Mouse (Mus musculus) heart, adult 2 months (tissue): ENCODE measurements around the gene Nuak2. TPM values are rescaled to one million over a fixed set of nuclear protein-coding genes. Genes with fewer than 3 reads are reported as not detected.

Experiments
- DNase-seq, 2 experiments: peaks; one replicate each; pipeline ENCODE4 v3.0.0; 2021
- H3K27ac ChIP-seq: fragments of 200-600 bp; 2 replicates; pipeline ENCODE4 v1.8.1; 2022
- H3K27me3 ChIP-seq: fragments of 200-500 bp; 2 replicates; pipeline ENCODE4 v1.6.1; 2012; ENCODE audit warnings: mild to moderate bottlenecking, low read length, inconsistent platforms, mixed read lengths; ENCODE audit not compliant: control insufficient read depth, insufficient read depth
- H3K36me3 ChIP-seq: fragments of 200-500 bp; 2 replicates; pipeline ENCODE4 v1.6.1; 2012; ENCODE audit warnings: low read length, inconsistent platforms; ENCODE audit not compliant: control insufficient read depth, insufficient read depth
- H3K4me1 ChIP-seq: fragments of 200-500 bp; 2 replicates; pipeline ENCODE4 v1.6.1; 2011; ENCODE audit warnings: low read length; ENCODE audit not compliant: control insufficient read depth, insufficient read depth
- H3K4me3 ChIP-seq: fragments of 200-600 bp; 2 replicates; pipeline ENCODE4 v1.8.1; 2022
- H3K79me2 ChIP-seq: fragments of 200-500 bp; replicated peaks from 2 replicates; pipeline ENCODE4 v1.6.1; 2012; ENCODE audit warnings: mild to moderate bottlenecking, inconsistent platforms, low read length, moderate library complexity, mixed read lengths; ENCODE audit not compliant: control insufficient read depth, insufficient read depth
- H3K9ac ChIP-seq: fragments of 200-500 bp; 2 replicates; pipeline ENCODE4 v1.6.1; 2012; ENCODE audit warnings: low read depth, mild to moderate bottlenecking, control low read depth, inconsistent platforms, low read length, mixed read lengths
- CTCF ChIP-seq: fragments of 200-600 bp; IDR thresholded peaks from 2 replicates; pipeline ENCODE4 v1.8.1; 2022; ENCODE audit warnings: antibody characterized with exemption, mild to moderate bottlenecking, moderate library complexity
- EP300 ChIP-seq: fragments of 200-500 bp; IDR thresholded peaks from 2 replicates; pipeline ENCODE4 v1.6.1; 2011; ENCODE audit warnings: low read depth, low read length, control low read depth; ENCODE audit not compliant: insufficient read depth
- POLR2A ChIP-seq: fragments of 200-500 bp; IDR thresholded peaks from 2 replicates; pipeline ENCODE4 v1.6.1; 2011; ENCODE audit warnings: mild to moderate bottlenecking, low read depth, low read length, control low read depth; ENCODE audit not compliant: insufficient read depth
- WGBS: fragments of 180-500 bp; shearing (Covaris S2); methylation state at CpG from one replicate; pipeline ENCODE4 v1.1.7; 2018; 5-methylcytosine and 5-hydroxymethylcytosine counted together
- intact Hi-C: fragments of 180-260 bp; cut with DNase I; formaldehyde crosslinking; loops from one replicate; pipeline ENCODE4 v1.15.1; 2025
- long read RNA-seq: library from polyadenylated mRNA; stranded (forward); transcript quantifications from one replicate; pipeline ENCODE4 v2.0.0, GENCODE M21; 2021
- polyA plus RNA-seq: library from polyadenylated mRNA; depleted of rRNA; stranded (reverse); fragments of >200 nt; gene quantifications from 2 replicates; pipeline ENCODE4 v1.2.3, GENCODE M21; 2012; rRNA removed
- total RNA-seq, 2 experiments: library from RNA; stranded (reverse); gene quantifications; 2 replicates each; pipeline ENCODE4 v1.2.3; 2021

Nuak2 gene
- total RNA-seq (1 to 10 TPM; 4.1 to 4.3 TPM), polyA plus RNA-seq (2.8 and 4.0 TPM in 2 replicates)
- long read RNA-seq, partial matches to known transcripts, result 0 of 3 reads
- long read RNA-seq, other reads (novel, unspliced or antisense), result 0 of 3 reads

GRCm38 (mm10) chr1:132315889-132316624 lies at the start of gene Nuak2:
Nuak2 (plus strand) TSS chr1:132316126.
- Histone ChIP-seq H3K4me1 (peaks cover 10% of the 10 kb centered on the region), H3K79me2 (peaks cover 1% of the 10 kb centered on the region; the same call in 1 of the 2 replicates), H3K9ac (peak within 1 kb of the TSS; percentile 78), H3K4me3 (peak within 1 kb of the TSS; percentile 66), H3K27ac (peak within 1 kb of the TSS; percentile 67), H3K36me3 (peaks cover 2% of the 10 kb centered on the region; the same call in 1 of the 2 replicates), H3K27me3 (no peaks in the 10 kb centered on the region)
- DNase-seq, result peak; percentile 92 to 94
- intact Hi-C loops, result no loop called here
- no peak for TF ChIP-seq EP300
- no peak for TF ChIP-seq CTCF
- TF ChIP-seq POLR2A, result peak; percentile 83
- under 1% methylated on average over 67 of the region's 67 CpGs for WGBS

- Histone ChIP-seq H3K79me2 (no peaks in the 10 kb centered on the region), H3K27me3 (no peaks in the 10 kb centered on the region), H3K27ac (no peak overlapping the region), H3K4me3 (no peak overlapping the region), H3K4me1 (no peaks in the 10 kb centered on the region), H3K9ac (no peak overlapping the region), H3K36me3 (no peaks in the 10 kb centered on the region)
- intact Hi-C loops, result no loop called here
- TF ChIP-seq CTCF (no peak), EP300 (no peak), POLR2A (no peak)
- DNase-seq, result no peak
- WGBS, result 29% methylated on average over 8 of the region's 8 CpGs
Measured at GRCm38 (mm10) chr1:132266791-132267557, 49.0 kb upstream of the Nuak2 start.

- TF ChIP-seq POLR2A (no peak), EP300 (no peak), CTCF (no peak)
- Histone ChIP-seq H3K27ac (no peak overlapping the region), H3K27me3 (no peaks in the 10 kb centered on the region), H3K79me2 (no peaks in the 10 kb centered on the region), H3K4me1 (no peaks in the 10 kb centered on the region), H3K4me3 (no peak overlapping the region), H3K36me3 (no peaks in the 10 kb centered on the region), H3K9ac (no peak overlapping the region)
- intact Hi-C loops, result no loop called here
- DNase-seq, result no peak
- 83% methylated on average over 2 of the region's 2 CpGs for WGBS
Measured at GRCm38 (mm10) chr1:132267959-132268358, 48.0 kb upstream of the Nuak2 start.

- no peak for DNase-seq
- Histone ChIP-seq H3K27ac (no peak overlapping the region), H3K4me1 (no peaks in the 10 kb centered on the region), H3K36me3 (no peaks in the 10 kb centered on the region), H3K79me2 (no peaks in the 10 kb centered on the region), H3K9ac (no peak overlapping the region), H3K4me3 (no peak overlapping the region), H3K27me3 (no peaks in the 10 kb centered on the region)
- 69% methylated on average over 7 of the region's 7 CpGs for WGBS
- intact Hi-C loops, result no loop called here
- no peak for TF ChIP-seq CTCF
Measured at GRCm38 (mm10) chr1:132268418-132269060, 47.4 kb upstream of the Nuak2 start.

GRCm38 (mm10) chr1:132271237-132271636 lies 44.7 kb upstream of the Nuak2 start:
- DNase-seq, result no peak
- H3K4me1 ChIP-seq, result no peaks in the 10 kb centered on the region
- WGBS, result 84% methylated on average over 3 of the region's 3 CpGs
- H3K4me3 ChIP-seq, result no peak overlapping the region
- intact Hi-C loops, result no loop called here
- no peak for TF ChIP-seq POLR2A
- no peak overlapping the region for H3K9ac ChIP-seq
- no peaks in the 10 kb centered on the region for H3K79me2 ChIP-seq
- H3K27ac ChIP-seq, result no peak overlapping the region
- no peaks in the 10 kb centered on the region for H3K27me3 ChIP-seq
- H3K36me3 ChIP-seq, result no peaks in the 10 kb centered on the region

GRCm38 (mm10) chr1:132276694-132277093 lies 39.2 kb upstream of the Nuak2 start:
- intact Hi-C loops, result no loop called here
- TF ChIP-seq POLR2A (no peak), EP300 (no peak), CTCF (no peak)
- no peak overlapping the region for H3K9ac ChIP-seq
- H3K4me1 ChIP-seq, result no peaks in the 10 kb centered on the region
- H3K36me3 ChIP-seq, result no peaks in the 10 kb centered on the region
- no peak overlapping the region for H3K27ac ChIP-seq
- DNase-seq, result no peak
- no peak overlapping the region for H3K4me3 ChIP-seq
- no peaks in the 10 kb centered on the region for H3K79me2 ChIP-seq
- H3K27me3 ChIP-seq, result no peaks in the 10 kb centered on the region
- 64% methylated on average over 3 of the region's 3 CpGs for WGBS
